Mouse (Mus musculus): ENCODE data around the gene Rnaseh1.

Gene Rnaseh1

DNA sequence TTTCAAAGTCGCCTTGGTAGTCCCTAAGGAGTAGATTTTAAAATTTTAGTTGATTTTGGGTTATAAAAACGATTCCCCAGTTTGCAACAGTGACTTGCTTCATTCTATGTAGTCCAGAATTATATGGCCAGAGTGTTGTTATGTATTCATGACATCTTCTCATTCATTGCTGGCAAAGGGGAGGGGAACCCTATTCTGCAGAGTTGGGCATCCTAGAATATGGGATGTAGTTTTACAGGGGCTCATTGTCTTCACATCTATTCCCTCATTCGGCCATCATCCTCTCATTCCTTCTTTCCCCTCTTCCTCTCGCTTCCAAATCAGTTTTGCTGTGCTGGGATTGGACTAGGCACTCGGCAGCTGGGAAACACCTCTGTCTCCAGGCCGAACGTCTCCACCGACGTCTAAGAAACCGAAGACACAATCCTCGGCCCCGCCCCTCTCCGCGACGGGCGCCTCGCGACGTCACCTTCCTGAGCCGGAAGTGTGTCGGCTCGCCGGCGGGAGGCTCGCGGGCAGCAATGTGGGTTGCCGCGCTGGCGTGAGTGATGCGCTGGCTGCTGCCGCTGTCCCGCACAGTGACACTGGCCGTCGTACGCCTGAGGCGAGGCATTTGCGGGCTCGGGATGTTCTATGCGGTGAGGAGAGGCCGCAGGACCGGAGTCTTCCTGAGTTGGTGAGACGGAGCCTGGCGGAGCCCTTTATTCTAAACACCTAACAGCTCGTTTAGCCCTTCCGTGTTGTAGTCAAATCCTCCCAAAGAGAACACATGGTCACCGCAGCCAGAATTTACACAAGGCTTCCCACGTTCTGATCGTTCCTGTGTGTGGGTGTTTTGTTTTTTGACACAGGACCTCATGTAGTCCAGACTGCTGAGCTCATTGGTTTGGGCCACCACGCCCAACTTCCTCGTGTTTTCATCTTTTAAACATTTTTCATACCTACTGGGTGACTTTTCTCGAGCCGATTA lies at the start of gene Rnaseh1:
Gene Rnaseh1 (plus strand): TSS at position 462 of the 970 bp plus-strand sequence.
- DNase-seq: peak; percentile 86

DNA sequence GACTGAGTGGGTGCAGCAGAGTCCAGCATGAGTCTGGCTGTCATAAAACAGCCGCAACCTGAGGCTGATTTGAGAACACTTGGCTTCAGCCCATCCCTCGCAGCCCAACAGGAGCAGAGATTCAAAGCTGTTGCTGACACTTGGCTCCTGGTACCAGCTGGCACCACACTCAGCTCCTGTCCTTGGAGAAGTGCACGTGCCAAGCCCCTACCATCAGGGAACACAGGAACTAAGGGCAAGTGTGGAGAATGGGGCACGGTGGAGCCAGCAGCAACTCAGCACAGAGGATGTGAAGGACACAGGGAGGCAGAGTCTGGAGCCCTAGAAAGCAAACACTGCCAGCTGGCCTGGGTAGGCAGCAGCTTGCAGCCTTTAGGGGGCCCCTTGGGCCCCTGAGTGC lies 47.1 kb upstream of the Rnaseh1 start:
- no peak for DNase-seq

- no peak for DNase-seq
Observed at GRCm38 (mm10) chr12:28603494-28603893, 45.9 kb upstream of the Rnaseh1 start.

- DNase-seq: no peak
Observed at GRCm38 (mm10) chr12:28607546-28608305, 41.7 kb upstream of the Rnaseh1 start.

DNA sequence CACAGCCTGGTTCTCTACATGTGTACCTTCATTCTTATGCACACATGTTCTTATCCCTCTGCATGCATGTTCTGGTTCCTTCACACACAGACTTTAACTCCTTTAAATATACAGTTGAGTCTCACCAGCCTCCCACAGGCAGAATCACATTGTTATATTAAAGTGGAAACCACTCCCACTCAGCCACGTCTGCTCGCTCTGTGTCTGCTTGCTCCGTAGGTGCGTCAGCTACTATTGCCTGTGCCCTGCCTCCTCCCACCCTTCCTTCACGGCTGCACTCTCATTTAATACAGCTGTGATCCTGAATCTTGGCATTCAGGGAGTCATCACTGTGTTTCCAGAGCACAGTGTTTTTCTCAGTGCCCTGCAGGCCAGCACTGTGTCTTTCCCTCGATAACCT lies 37.0 kb upstream of the Rnaseh1 start:
- DNase-seq: no peak

DNA sequence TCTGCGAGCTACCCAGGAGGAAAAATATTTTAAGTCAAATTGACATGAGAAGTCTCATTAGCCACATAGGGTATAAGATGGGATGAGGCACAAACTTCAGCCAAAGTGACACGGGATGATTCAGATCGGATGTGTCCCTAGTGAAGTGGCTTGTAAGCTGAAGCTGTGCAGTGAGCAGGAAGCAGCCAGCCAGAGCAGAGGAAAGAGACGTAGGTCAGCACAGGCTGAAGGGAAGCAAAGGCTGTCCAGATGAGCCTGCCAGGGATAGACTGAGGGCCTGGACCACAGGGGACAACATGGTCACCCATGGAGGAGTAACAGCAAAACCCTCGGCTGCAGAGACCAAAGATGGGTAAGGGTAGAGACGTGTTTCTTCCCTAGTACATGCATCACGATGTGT lies 35.0 kb upstream of the Rnaseh1 start:
- no peak for DNase-seq

- no peak for DNase-seq
Observed at GRCm38 (mm10) chr12:28617297-28617696, 32.1 kb upstream of the Rnaseh1 start.

- no peak for DNase-seq
Observed at GRCm38 (mm10) chr12:28621451-28622166, 27.8 kb upstream of the Rnaseh1 start.

DNA sequence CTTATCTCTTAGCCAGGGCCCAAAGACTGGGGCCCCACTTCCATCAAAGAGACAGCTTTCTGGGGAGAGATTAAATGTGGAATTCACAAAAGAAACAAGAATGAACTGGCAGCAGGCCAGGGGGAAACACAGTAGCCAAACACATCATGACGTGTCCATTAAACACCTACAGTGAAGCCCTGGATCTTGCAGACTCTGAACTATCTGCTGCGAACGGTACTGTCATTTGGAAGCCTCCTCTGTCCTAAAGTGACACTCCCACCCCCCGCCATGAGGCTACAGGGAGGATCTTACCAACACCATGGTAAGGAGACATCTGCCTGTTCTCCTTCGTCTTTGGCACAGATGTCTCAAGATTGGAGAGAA lies 27.3 kb upstream of the Rnaseh1 start:
- DNase-seq: no peak

- DNase-seq: no peak
Observed at GRCm38 (mm10) chr12:28622641-28623040, 26.8 kb upstream of the Rnaseh1 start.

DNA sequence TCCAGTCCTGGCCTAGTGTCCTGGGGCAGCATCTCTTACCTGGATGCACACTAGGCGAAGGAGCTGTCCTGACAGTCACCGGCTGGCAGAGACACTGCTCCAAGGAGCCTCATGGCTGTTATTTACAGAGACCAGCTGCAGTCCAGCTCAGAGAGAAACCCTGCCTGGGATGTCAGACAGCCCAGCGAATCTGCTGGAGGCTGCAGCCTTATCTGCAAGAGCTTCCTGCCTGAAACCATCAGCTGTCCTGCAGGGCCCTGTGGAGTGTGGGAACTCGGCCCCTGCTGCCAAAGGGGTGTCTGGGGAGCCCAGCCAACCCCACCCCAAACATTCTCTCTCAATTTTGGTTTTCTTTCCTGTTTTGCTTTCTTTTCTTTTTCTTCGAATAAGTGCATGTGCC lies 26.2 kb upstream of the Rnaseh1 start, which contains the start of gene Colec11:
Gene Colec11 (minus strand): TSS at position 183 of the 400 bp plus-strand sequence.
- no peak for DNase-seq

DNA sequence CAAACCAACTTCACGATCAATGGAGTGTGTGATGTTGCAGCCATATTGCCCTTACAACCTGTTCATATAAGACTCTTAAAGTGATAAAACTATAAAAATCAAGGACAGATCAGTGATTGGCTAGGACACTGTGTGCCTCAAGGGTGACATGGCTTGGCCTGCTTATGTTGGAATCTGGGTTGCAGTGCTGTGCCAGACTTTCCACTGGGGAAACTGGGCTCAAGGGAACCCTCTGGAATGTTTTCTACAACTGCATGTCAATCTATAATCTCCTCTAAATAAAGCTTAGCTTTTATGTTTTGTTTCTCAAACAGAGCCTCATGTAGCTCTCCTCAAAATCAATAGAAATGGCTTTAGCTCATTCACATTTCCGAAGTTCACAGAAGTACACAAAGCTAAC lies 25.2 kb upstream of the Rnaseh1 start:
- no peak for DNase-seq

GRCm38 (mm10) chr12:28625407-28625806 lies 24.0 kb upstream of the Rnaseh1 start:
- DNase-seq: no peak

DNA sequence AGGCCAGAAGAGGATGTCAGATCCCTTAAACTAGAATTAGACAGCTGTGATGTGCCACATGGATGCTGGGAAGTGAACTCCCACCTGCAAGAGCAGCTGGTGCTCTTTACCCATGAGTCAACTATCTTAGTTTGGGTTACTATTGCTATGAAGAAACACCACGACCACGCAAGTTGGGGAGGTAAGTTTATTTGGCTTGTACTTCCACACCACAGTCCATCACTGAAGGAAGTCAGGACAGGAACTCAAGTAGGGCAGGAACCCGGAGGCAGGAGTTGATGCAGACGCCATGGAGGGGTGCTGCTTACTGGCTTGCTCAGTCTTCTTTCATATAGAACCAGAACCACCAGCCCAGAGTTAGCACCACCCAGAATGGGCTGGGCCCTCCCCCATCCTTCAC lies 22.3 kb upstream of the Rnaseh1 start:
- no peak for DNase-seq

GRCm38 (mm10) chr12:28628436-28628835 lies 21.0 kb upstream of the Rnaseh1 start:
- DNase-seq: no peak

GRCm38 (mm10) chr12:28635058-28635534 lies 14.3 kb upstream of the Rnaseh1 start:
- DNase-seq: no peak

GRCm38 (mm10) chr12:28635535-28636476 lies 13.6 kb upstream of the Rnaseh1 start, which contains the start of gene Rps7:
Gene Rps7, minus strand, starts transcription at chr12:28635953.
- DNase-seq: peak; percentile 91 to 92

GRCm38 (mm10) chr12:28636543-28636942 lies 12.9 kb upstream of the Rnaseh1 start:
- DNase-seq: no peak

GRCm38 (mm10) chr12:28638778-28639177 lies 10.6 kb upstream of the Rnaseh1 start:
- DNase-seq: no peak

- DNase-seq: no peak
Observed at GRCm38 (mm10) chr12:28662628-28663027, 13.2 kb downstream of the Rnaseh1 start.

DNA sequence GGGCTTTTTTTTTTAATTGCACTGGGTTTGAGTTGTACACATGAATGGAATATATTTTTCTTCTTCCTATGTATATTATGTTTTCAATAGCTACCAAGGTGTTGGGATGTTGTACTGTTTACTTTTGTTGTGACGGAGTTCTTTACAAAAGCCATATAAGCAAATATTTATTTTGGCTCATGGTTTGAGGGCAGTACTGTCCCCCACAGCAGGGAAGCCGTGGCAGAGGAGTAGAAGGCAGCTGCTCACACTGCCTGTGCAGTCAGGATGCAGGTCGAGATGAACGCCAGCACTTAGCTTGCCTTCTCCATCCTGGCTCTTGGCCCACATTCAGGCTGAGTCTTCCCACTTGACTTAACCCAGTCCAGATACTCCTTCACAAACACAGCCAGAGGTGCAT lies 17.3 kb downstream of the Rnaseh1 start:
- DNase-seq: no peak

GRCm38 (mm10) chr12:28667287-28667686 lies 17.9 kb downstream of the Rnaseh1 start:
- no peak for DNase-seq

Measured in thymus, postnatal 36 days (tissue).